Mouse (Mus musculus) adrenal gland, adult 18-20 months (tissue): Measurements from ENCODE around the gene Ccz1. TPM values are rescaled to one million over a fixed set of nuclear protein-coding genes. Genes with fewer than 3 reads are reported as not detected.

Experiments used
- DNase-seq, 2 experiments: peaks; one replicate each; pipeline ENCODE4 v3.0.0; 2021 to 2022; ENCODE audit warnings: low spot score in 2 of 2
- total RNA-seq, 2 experiments: library from RNA; stranded (reverse); gene quantifications; 1 replicate in 1 of 2; 2 replicates in 1 of 2; pipeline ENCODE4 v1.2.3; 2021

Gene Ccz1
- total RNA-seq, 2 experiments from 2014 or later, result 43.1 to 51.8 TPM

DNA sequence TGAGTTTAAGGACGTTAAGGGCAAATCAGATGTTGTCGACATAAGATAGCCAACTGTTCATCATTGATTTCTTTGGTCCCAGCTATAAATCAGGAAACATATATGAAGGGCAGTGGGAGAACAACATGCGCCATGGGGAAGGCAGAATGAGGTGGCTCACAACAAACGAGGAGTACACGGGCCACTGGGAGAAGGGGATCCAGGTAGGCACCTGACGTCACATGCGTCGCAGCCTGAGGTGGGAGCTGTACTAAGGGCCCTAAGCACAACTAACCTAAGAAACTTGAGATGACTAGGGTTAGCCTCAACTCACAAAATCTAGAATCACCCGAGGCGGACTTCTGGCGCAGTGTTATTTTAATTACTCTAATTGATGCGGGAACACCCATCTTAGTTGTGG lies 66.3 kb downstream of the Ccz1 start:
- DNase-seq, result no peak

DNA sequence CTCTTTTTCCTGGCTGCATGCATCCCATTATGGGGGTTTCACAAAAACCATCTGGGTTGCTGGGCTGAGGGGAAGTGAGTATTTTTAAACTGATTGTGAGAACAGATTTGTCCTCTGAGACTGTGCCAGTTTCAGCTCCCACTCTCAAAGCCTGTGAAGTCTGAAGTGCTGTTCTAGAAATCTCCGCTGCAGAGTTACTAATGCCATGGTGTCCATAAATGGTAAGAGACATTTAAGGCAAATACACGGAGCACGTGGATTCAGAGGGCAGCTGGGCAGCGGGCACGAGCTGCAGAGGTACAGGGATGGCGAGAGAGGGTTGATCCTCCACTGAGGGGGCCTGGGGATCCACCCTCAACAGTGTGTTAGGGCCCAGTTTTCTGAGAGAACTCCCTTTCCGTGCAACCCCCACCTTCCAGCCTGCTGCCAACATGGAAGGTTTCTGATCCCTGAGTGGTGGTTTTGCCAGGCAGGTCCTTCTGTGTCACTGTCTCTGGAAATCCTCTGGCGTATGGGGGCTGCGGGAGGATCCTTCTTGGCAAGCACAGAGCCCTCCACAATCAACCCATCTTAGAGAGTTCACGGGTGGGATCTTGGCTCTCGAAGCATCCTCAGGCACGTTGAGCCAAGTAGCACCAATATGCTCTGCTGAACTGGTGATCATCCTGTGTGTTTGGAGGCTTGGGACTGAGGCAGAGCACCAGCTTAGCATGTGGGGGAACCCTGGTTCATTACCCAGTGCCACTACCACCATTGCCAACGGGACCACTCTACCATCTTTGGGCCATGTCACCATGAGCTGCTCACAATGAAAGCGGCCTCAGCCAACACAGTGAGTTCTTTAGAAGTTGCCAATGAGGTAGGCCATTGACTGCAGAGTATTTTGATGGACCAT lies 71.2 kb downstream of the Ccz1 start:
- DNase-seq, result no peak

DNA sequence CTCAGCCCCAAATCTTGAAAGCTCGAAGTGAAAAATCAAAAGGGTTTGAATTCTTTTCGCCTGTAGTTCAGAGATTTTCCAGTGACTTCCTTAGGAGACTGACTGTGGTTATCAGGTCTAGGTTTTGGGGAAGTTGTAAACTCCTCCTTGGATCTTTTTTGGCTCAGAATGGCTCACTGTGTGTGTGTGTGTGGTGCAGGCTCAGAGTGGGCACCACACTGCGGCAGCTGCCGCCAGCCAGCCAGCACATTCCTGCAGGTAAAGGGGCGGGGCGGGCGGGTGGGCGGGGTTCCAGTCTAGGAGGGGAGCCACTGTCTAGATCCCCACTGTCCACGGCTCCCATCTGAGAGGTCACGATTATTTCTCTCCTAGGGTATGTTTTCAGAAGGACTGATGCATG lies 73.1 kb downstream of the Ccz1 start:
- no peak for DNase-seq

Other genes starting within 250 kb of the Ccz1 start
- gene Eif2ak1, start 197.1 kb downstream of the Ccz1 start, total RNA-seq, result 10 to 100 TPM; 33.5 to 41.7 TPM
- not detected for gene Ankrd61, start 117.2 kb downstream of the Ccz1 start, total RNA-seq
- 10 to 100 TPM; 31.4 to 35.2 TPM for gene Aimp2, start 105.0 kb downstream of the Ccz1 start, total RNA-seq
- 1 to 10 TPM; 7.1 to 7.5 TPM for gene Pms2, start 104.9 kb downstream of the Ccz1 start, total RNA-seq
- not detected for gene Gm42421, start 86.7 kb downstream of the Ccz1 start, total RNA-seq
- gene Rsph10b, start 81.8 kb downstream of the Ccz1 start, total RNA-seq, result 1 to 10 TPM in 1 of 2 experiments, under 1 TPM in 1; 0.74 to 6.5 TPM
- gene Ocm, start 11.8 kb upstream of the Ccz1 start, total RNA-seq, result not detected
- gene Lmtk2, start 85.6 kb upstream of the Ccz1 start, total RNA-seq, result 10 to 100 TPM; 36.1 to 39.6 TPM
- gene Bhlha15, start 175.4 kb upstream of the Ccz1 start, total RNA-seq, result under 1 TPM; 0.32 to 0.40 TPM
- gene Tecpr1, start 208.7 kb upstream of the Ccz1 start, total RNA-seq, result 100 to 1,000 TPM; 110 to 112 TPM
- gene Bri3, start 229.6 kb upstream of the Ccz1 start, total RNA-seq, result 100 to 1,000 TPM; 136 to 144 TPM